Mouse (Mus musculus) MEL (cell line): ENCODE results near the gene Tom1l2. TPM values are rescaled to one million over a fixed set of nuclear protein-coding genes. Genes with fewer than 3 reads are reported as not detected.

Source experiments
- DNase-seq: peaks from one replicate; pipeline ENCODE4 v3.0.0; 2011; ENCODE audit warnings: low read depth, low spot score
- H3K27ac ChIP-seq: 2 replicates; pipeline ENCODE4 v1.5.1; 2012; ENCODE audit warnings: low read depth, mild to moderate bottlenecking, control low read depth, low read length, moderate library complexity; ENCODE audit not compliant: control insufficient read depth
- H3K27me3 ChIP-seq, 2 experiments: fragments of 150-350 bp in 1 of 2; sonication (generic) in 1 of 2; 2 replicates each; pipeline ENCODE4 v1.6.1; 2012; ENCODE audit warnings: low read length in 2 of 2, mild to moderate bottlenecking in 2 of 2, improper control_type of control experiment in 1 of 2, moderate library complexity in 1 of 2; ENCODE audit not compliant: insufficient read depth in 2 of 2, control insufficient read depth in 1 of 2
- H3K36me3 ChIP-seq, 2 experiments: 2 replicates each; pipeline ENCODE4 v1.6.1; 2012 to 2014; ENCODE audit warnings: low read length in 2 of 2, improper control_type of control experiment in 1 of 2, inconsistent platforms in 1 of 2, mild to moderate bottlenecking in 1 of 2; ENCODE audit not compliant: insufficient read depth in 2 of 2, control insufficient read depth in 1 of 2
- H3K4me1 ChIP-seq, 2 experiments: fragments of 150-350 bp in 1 of 2; sonication (generic) in 1 of 2; 2 replicates each; pipeline ENCODE4 v1.6.1; 2012; ENCODE audit warnings: low read length in 2 of 2, improper control_type of control experiment in 1 of 2, mild to moderate bottlenecking in 1 of 2; ENCODE audit not compliant: insufficient read depth in 2 of 2, control insufficient read depth in 1 of 2
- H3K4me3 ChIP-seq, 2 experiments: fragments of 150-350 bp in 1 of 2; sonication (generic) in 1 of 2; 2 replicates each; pipeline ENCODE4 v1.5.1; 2012; ENCODE audit warnings: low read depth in 2 of 2, low read length in 2 of 2, mild to moderate bottlenecking in 2 of 2, moderate library complexity in 2 of 2, control low read depth in 1 of 2, improper control_type of control experiment in 1 of 2; ENCODE audit not compliant: control insufficient read depth in 1 of 2, insufficient read depth in 1 of 2
- H3K79me2 ChIP-seq: 2 replicates; pipeline ENCODE4 v1.6.1; 2012; ENCODE audit warnings: mild to moderate bottlenecking, low read length, moderate library complexity; ENCODE audit not compliant: control insufficient read depth, poor library complexity, insufficient read depth
- H3K9ac ChIP-seq: 2 replicates; pipeline ENCODE4 v1.6.1; 2012; ENCODE audit warnings: low read depth, mild to moderate bottlenecking, control low read depth, low read length, moderate library complexity; ENCODE audit not compliant: control insufficient read depth, poor library complexity, severe bottlenecking
- H3K9me3 ChIP-seq: fragments of 150-350 bp; sonication (generic); replicated peaks from 2 replicates; pipeline ENCODE4 v1.6.1; 2012; ENCODE audit warnings: mild to moderate bottlenecking, low read length, improper control_type of control experiment, moderate library complexity; ENCODE audit not compliant: insufficient read depth
- E2F4 ChIP-seq: IDR thresholded peaks from 2 replicates; pipeline ENCODE4 v1.6.1; 2011; ENCODE audit warnings: low read depth, low read length, improper control_type of control experiment, borderline replicate concordance
- GABPA ChIP-seq: IDR thresholded peaks from 2 replicates; pipeline ENCODE4 v1.6.1; 2012; ENCODE audit warnings: low read depth, mild to moderate bottlenecking, inconsistent platforms, low read length, improper control_type of control experiment, moderate library complexity
- GATA1 ChIP-seq: IDR thresholded peaks from 2 replicates; pipeline ENCODE4 v1.6.1; 2011; ENCODE audit warnings: low read depth, low read length, improper control_type of control experiment
- HCFC1 ChIP-seq: IDR thresholded peaks from 2 replicates; pipeline ENCODE4 v1.6.1; 2012; ENCODE audit warnings: low read depth, mild to moderate bottlenecking, inconsistent platforms, low read length, improper control_type of control experiment, moderate library complexity
- MAFK ChIP-seq: IDR thresholded peaks from 2 replicates; pipeline ENCODE4 v1.6.1; 2011; ENCODE audit warnings: low read depth, mild to moderate bottlenecking, low read length, improper control_type of control experiment, borderline replicate concordance
- MEF2A ChIP-seq: IDR thresholded peaks from 2 replicates; pipeline ENCODE4 v1.6.1; 2014; ENCODE audit warnings: low read depth, mild to moderate bottlenecking, inconsistent platforms, low read length, improper control_type of control experiment; ENCODE audit not compliant: poor library complexity, insufficient replicate concordance, severe bottlenecking; ENCODE audit errors: extremely low read depth
- MXI1 ChIP-seq: IDR thresholded peaks from 2 replicates; pipeline ENCODE4 v1.6.1; 2011; ENCODE audit warnings: mild to moderate bottlenecking, low read depth, low read length, improper control_type of control experiment
- MYC ChIP-seq: IDR thresholded peaks from 2 replicates; pipeline ENCODE4 v1.6.1; 2011; ENCODE audit warnings: low read depth, mild to moderate bottlenecking, low read length, improper control_type of control experiment, moderate library complexity
- NELFE ChIP-seq: IDR thresholded peaks from 2 replicates; pipeline ENCODE4 v1.6.1; 2011; ENCODE audit warnings: low read depth, low read length, improper control_type of control experiment
- POLR2A ChIP-seq, 2 experiments: IDR thresholded peaks; 2 replicates each; pipeline ENCODE4 v1.6.1; 2011 to 2012; ENCODE audit warnings: low read length in 2 of 2, mild to moderate bottlenecking in 2 of 2, control low read depth in 1 of 2, improper control_type of control experiment in 1 of 2, low read depth in 1 of 2, moderate library complexity in 1 of 2; ENCODE audit not compliant: control insufficient read depth in 1 of 2, insufficient read depth in 1 of 2, poor library complexity in 1 of 2
- RAD21 ChIP-seq: IDR thresholded peaks from 2 replicates; pipeline ENCODE4 v1.6.1; 2011; ENCODE audit warnings: mild to moderate bottlenecking, low read depth, low read length, improper control_type of control experiment
- SMC3 ChIP-seq: IDR thresholded peaks from 2 replicates; pipeline ENCODE4 v1.6.1; 2011; ENCODE audit warnings: low read depth, low read length, improper control_type of control experiment
- TAL1 ChIP-seq: IDR thresholded peaks from 2 replicates; pipeline ENCODE4 v1.6.1; 2012; ENCODE audit warnings: mild to moderate bottlenecking, inconsistent platforms, low read length, moderate library complexity, mixed read lengths
- TBP ChIP-seq: IDR thresholded peaks from 2 replicates; pipeline ENCODE4 v1.8.0; 2011; ENCODE audit warnings: low read depth, low read length, improper control_type of control experiment
- TCF12 ChIP-seq: IDR thresholded peaks from 2 replicates; pipeline ENCODE4 v1.6.1; 2014; ENCODE audit warnings: low read depth, mild to moderate bottlenecking, inconsistent platforms, low read length, improper control_type of control experiment, moderate library complexity
- USF1 ChIP-seq: IDR thresholded peaks from 2 replicates; pipeline ENCODE4 v1.6.1; 2014; ENCODE audit warnings: low read depth, mild to moderate bottlenecking, inconsistent platforms, low read length, improper control_type of control experiment, moderate library complexity
- ZKSCAN1 ChIP-seq: IDR thresholded peaks from 2 replicates; pipeline ENCODE4 v1.6.1; 2012; ENCODE audit warnings: low read depth, mild to moderate bottlenecking, inconsistent platforms, low read length, improper control_type of control experiment, moderate library complexity
- ZNF384 ChIP-seq: IDR thresholded peaks from 2 replicates; pipeline ENCODE4 v1.6.1; 2012; ENCODE audit warnings: low read depth, mild to moderate bottlenecking, inconsistent platforms, low read length, improper control_type of control experiment
- polyA plus RNA-seq, 2 experiments: library from polyadenylated mRNA; stranded (reverse) in 1 of 2; unstranded in 1 of 2; fragments of >175 nt in 1 of 2; fragments of >200 nt in 1 of 2; gene quantifications; 2 replicates each; pipeline versions ENCODE4 v1.2.1 to v1.2.4; 2012; ENCODE audit warnings: low replicate concordance in 2 of 2, low read depth in 1 of 2; ENCODE audit not compliant: insufficient read length in 2 of 2, insufficient read depth in 1 of 2, missing spikeins in 1 of 2
- total RNA-seq: library from RNA; depleted of rRNA; stranded (reverse); fragments of 300-350 nt; gene quantifications from 2 replicates; pipeline ENCODE4 v1.2.3, GENCODE M21; 2012

Gene Tom1l2
- total and polyA plus RNA-seq, 3 experiments: 6.8 to 12.2 TPM; not detected in 1

- Histone ChIP-seq H3K4me3 (no peak overlapping the region), H3K36me3 (no peaks in the 10 kb centered on the region), H3K9ac (no peak overlapping the region), H3K9me3 (no peaks in the 10 kb centered on the region), H3K27ac (no peak overlapping the region), H3K79me2 (no peaks in the 10 kb centered on the region), H3K4me1 (no peaks in the 10 kb centered on the region), H3K27me3 (no peaks in the 10 kb centered on the region)
- no peak for DNase-seq
- TF ChIP-seq GABPA (no peak), SMC3 (no peak)
These were observed 96.5 kb downstream of the Tom1l2 start for GRCm38 (mm10) chr11:60256176-60256681.

GRCm38 (mm10) chr11:60255639-60256038 is 97.1 kb downstream of the Tom1l2 start:
- H3K9me3 ChIP-seq: no peaks in the 10 kb centered on the region
- no peak overlapping the region for H3K4me3 ChIP-seq
- no peaks in the 10 kb centered on the region for H3K36me3 ChIP-seq
- H3K27me3 ChIP-seq: no peaks in the 10 kb centered on the region
- no peak overlapping the region for H3K9ac ChIP-seq
- no peak for DNase-seq
- no peaks in the 10 kb centered on the region for H3K4me1 ChIP-seq
- no peak overlapping the region for H3K27ac ChIP-seq
- TF ChIP-seq USF1 (no peak), POLR2A (IDR thresholded peaks at IDR 0.05; ENCODE audit: control insufficient read depth in 1 of 2, insufficient read depth in 1 of 2, low read depth in 1 of 2, low read length in 2 of 2, poor library complexity in 1 of 2) (no peak), TBP (no peak), GATA1 (no peak), E2F4 (no peak), HCFC1 (no peak), RAD21 (no peak), ZNF384 (no peak), MYC (no peak), NELFE (no peak), MAFK (no peak), SMC3 (no peak), MEF2A (no peak), ZKSCAN1 (no peak), GABPA (no peak), TAL1 (no peak), MXI1 (no peak), TCF12 (no peak)
- no peaks in the 10 kb centered on the region for H3K79me2 ChIP-seq
